Mouse (Mus musculus): ENCODE measurements around the gene Srrd.

The Srrd gene

GRCm38 (mm10) chr5:112288193-112289141 lies 54.4 kb downstream of the Srrd start:
- no peak for DNase-seq (ENCODE audit: low spot score)

- no peak for DNase-seq (ENCODE audit: low spot score)
These were observed 55.2 kb downstream of the Srrd start for GRCm38 (mm10) chr5:112287652-112288051.
